ENCODE assay signal across 9 mouse cellular contexts in the genomic region with DNA sequence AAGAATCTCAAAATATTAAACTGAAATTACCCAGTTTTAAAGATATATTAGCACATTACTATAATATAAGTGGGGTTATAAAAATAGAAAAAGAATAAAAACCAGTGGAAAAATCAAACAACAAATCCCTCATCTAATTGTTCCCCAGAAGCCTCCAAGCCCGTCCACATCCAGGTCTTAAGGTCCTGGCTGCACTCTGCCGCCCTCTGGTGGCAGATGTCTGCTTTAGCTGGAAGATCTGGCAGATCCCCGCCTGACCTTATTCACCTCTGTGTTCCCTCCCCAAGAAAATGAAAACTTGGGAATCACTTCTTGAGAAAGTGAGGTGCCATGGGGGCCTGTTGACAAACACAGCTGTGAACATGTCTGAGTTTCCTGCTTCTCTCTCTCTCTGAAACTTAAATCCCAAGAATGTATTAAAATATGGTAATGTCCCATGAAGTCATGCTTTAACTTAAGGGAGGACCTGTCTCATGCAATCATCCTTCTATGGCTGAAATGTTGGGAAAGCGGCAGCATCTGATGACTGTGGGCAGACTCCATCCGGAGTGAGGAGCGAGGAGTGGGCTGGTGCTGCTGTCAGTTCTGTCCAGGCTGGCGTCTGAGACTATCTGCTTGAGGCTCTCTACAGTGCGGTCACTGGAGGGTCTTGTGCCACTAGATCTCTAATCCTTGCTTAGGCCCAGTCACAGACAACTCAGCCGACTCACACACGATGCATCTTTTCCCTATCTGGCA.
A peak's percentile ranks its signal among the peaks of the same experiment; 100 is the strongest.
DNase-seq lines count a peak whose midpoint lies in the region; ATAC-seq and TF ChIP-seq lines count a peak whose summit lies in the region.
"Had no signal": no experiment of that assay in that cellular context is flagged by ENCODE, and none has a peak within 500 bp of the region (broad histone marks: within the 10 kb centered on the region; RNA-seq: fewer than 3 reads in every experiment).

No protein-coding gene starts in this region.

- DNase-seq in G1E (ENCODE audit: low spot score) = peak; percentile 58
- DNase-seq in cerebellum, adult 8-10 months = peak; percentile 64
- DNase-seq in gastrocnemius, adult 8-10 months (ENCODE audit: low spot score in 2 of 2) = peak; percentile 42 to 53
- peak; percentile 57 for DNase-seq in kidney, adult 9 months
- DNase-seq in lung, postnatal 0 days (ENCODE audit: low spot score) = peak; percentile 80
- peak; percentile 17 for DNase-seq in spleen, adult 12 weeks (ENCODE audit: low spot score)
- DNase-seq in yolk sac, embryonic 10.5 days (ENCODE audit: low spot score) = peak; percentile 24

- H3K4me2 ChIP-seq in lung, postnatal 0 days (replicated peaks; ENCODE audit: low read depth, low read length) = no peak overlapping the region
- H3K4me2 ChIP-seq: stomach, embryonic 15.5 days had no signal

- no peak overlapping the region for H3K4me3 ChIP-seq in C2C12 (ENCODE audit: insufficient read depth, poor library complexity, severe bottlenecking)
- H3K4me3 ChIP-seq in G1E (ENCODE audit: low read depth, low read length) = no peak overlapping the region
- no peak overlapping the region for H3K4me3 ChIP-seq in lung, postnatal 0 days (ENCODE audit: low read depth, low read length)
- H3K4me3 ChIP-seq: stomach, embryonic 15.5 days had no signal

- no peak for TF ChIP-seq EP300 in lung, postnatal 0 days (IDR thresholded peaks at IDR 0.05)

- no peaks in the 10 kb centered on the region for H3K9me3 ChIP-seq in G1E (replicated peaks)
- H3K9me3 ChIP-seq in lung, postnatal 0 days (ENCODE audit: low read length) = no peaks in the 10 kb centered on the region
- H3K9me3 ChIP-seq: stomach, embryonic 15.5 days had no signal

- no peaks in the 10 kb centered on the region for H3K79me2 ChIP-seq in C2C12 (ENCODE audit: control insufficient read depth, insufficient read depth)

- H3K27me3 ChIP-seq in C2C12 (ENCODE audit: control insufficient read depth, insufficient read depth, insufficient read length) = no peaks in the 10 kb centered on the region
- peaks cover 5% of the 10 kb centered on the region; the same call in 1 of the 2 replicates for H3K27me3 ChIP-seq in G1E (ENCODE audit: insufficient read depth, low read length)
- H3K27me3 ChIP-seq in lung, postnatal 0 days (replicated peaks; ENCODE audit: insufficient read depth, low read length) = no peaks in the 10 kb centered on the region
- H3K27me3 ChIP-seq: stomach, embryonic 15.5 days had no signal

- ATAC-seq in G1E (ENCODE audit: extremely low read depth, insufficient number of reproducible peaks, low FRiP score, poor library complexity, severe bottlenecking) = no peak
- ATAC-seq in lung, postnatal 0 days = 0 out of 2 replicates have a peak, but pooled peaks have one; percentile 23

- TF ChIP-seq CTCF in C2C12 (IDR thresholded peaks at IDR 0.05; ENCODE audit: control insufficient read depth, insufficient read depth, insufficient read length) = peak; percentile 68
- TF ChIP-seq CTCF in G1E (IDR thresholded peaks at IDR 0.05; ENCODE audit: low read depth, low read length) = peak; percentile 60; the same call in 1 of the 2 replicates
- TF ChIP-seq CTCF in lung, postnatal 0 days (IDR thresholded peaks at IDR 0.05) = peak; percentile 93

- H3ac ChIP-seq in C2C12 (ENCODE audit: control insufficient read depth, insufficient read length, low read depth) = no peak overlapping the region

- no peaks in the 10 kb centered on the region for H3K79me3 ChIP-seq in C2C12 (ENCODE audit: low read depth)

- H3K27ac ChIP-seq in lung, postnatal 0 days (ENCODE audit: low read length) = no peak overlapping the region

- H3K36me3 ChIP-seq in C2C12 (ENCODE audit: control insufficient read depth, insufficient read depth) = peaks cover 46% of the 10 kb centered on the region
- H3K36me3 ChIP-seq in G1E (replicated peaks) = no peaks in the 10 kb centered on the region
- H3K36me3 ChIP-seq in lung, postnatal 0 days (ENCODE audit: insufficient read depth, low read length) = peaks cover 6% of the 10 kb centered on the region; the same call in 1 of the 2 replicates

- no peaks in the 10 kb centered on the region for H3K4me1 ChIP-seq in G1E (ENCODE audit: insufficient read depth, low read depth, low read length)
- peaks cover 5% of the 10 kb centered on the region; the same call in 1 of the 2 replicates for H3K4me1 ChIP-seq in lung, postnatal 0 days (ENCODE audit: insufficient read depth, low read depth, low read length)

- 66% methylated on average over 10 of the region's 10 CpGs for WGBS in lung, postnatal 0 days

- no peak overlapping the region for H3K9ac ChIP-seq in lung, postnatal 0 days (replicated peaks; ENCODE audit: low read depth)
- H3K9ac ChIP-seq: stomach, embryonic 15.5 days had no signal

TF ChIP-seq in C2C12, 6 proteins besides CTCF, POLR2A, EP300 and RAD21:
- no peak for TF ChIP-seq MYOG (IDR thresholded peaks at IDR 0.05; ENCODE audit: control insufficient read depth, extremely low read depth, insufficient read length)
- TF ChIP-seq USF1 (IDR thresholded peaks at IDR 0.05; ENCODE audit: low read depth) = no peak
- TF ChIP-seq MAX (IDR thresholded peaks at IDR 0.05) = no peak
- no peak for TF ChIP-seq MYOD1 (IDR thresholded peaks at IDR 0.05; ENCODE audit: control insufficient read depth, insufficient read length, low read depth)
- TF ChIP-seq CEBPB (IDR thresholded peaks at IDR 0.05; ENCODE audit: low read depth) = no peak
- TF ChIP-seq FOSL1 (IDR thresholded peaks at IDR 0.05; ENCODE audit: insufficient read depth, low read length, poor library complexity, severe bottlenecking) = no peak

Comparison
In these comparisons a context has a peak if more than half of its experiments do, and no peak if none do; other contexts are left out.
1. DNase-seq: peak in every context shown above with its lines; median percentile 80 in lung, postnatal 0 days; 64 in cerebellum, adult 8-10 months; 58 in G1E; 57 in kidney, adult 9 months; 48 in gastrocnemius, adult 8-10 months; 24 in yolk sac, embryonic 10.5 days; 17 in spleen, adult 12 weeks.